Mouse (Mus musculus) heart, postnatal 0 days (tissue): ENCODE measurements at regions not wholly inside any gene's neighbourhood (a gene's known extent, or its start where the extent isn't known, plus 50 kb on each side); places are given as distances from the start of the nearest gene placed in this dataset.

Source experiments
- ATAC-seq: fragments of 200-750 bp; cut with Nextera tagmentation; 2 replicates; pipeline ENCODE4 v1.8.0; 2017; ENCODE audit warnings: low read depth, moderate number of reproducible peaks, moderate library complexity; ENCODE audit not compliant: insufficient read depth
- DNase-seq: peaks from one replicate; pipeline ENCODE4 v3.0.0-alpha.2; 2016; ENCODE audit warnings: low spot score
- H3K27ac ChIP-seq: fragments of 300-500 bp; sonication (generic); 2 replicates; pipeline ENCODE4 v1.5.1; 2014; ENCODE audit warnings: low read depth, mild to moderate bottlenecking
- H3K27me3 ChIP-seq: fragments of 300-500 bp; sonication (generic); 2 replicates; pipeline ENCODE4 v1.6.1; 2014; ENCODE audit warnings: low read length, mixed read lengths; ENCODE audit not compliant: control insufficient read depth, insufficient read depth
- H3K36me3 ChIP-seq: fragments of 300-500 bp; sonication (generic); replicated peaks from 2 replicates; pipeline ENCODE4 v1.6.1; 2014; ENCODE audit warnings: low read length, mixed read lengths; ENCODE audit not compliant: control insufficient read depth, insufficient read depth
- H3K4me1 ChIP-seq: fragments of 300-500 bp; sonication (generic); 2 replicates; pipeline ENCODE4 v1.6.1; 2014; ENCODE audit warnings: antibody characterized with exemption; ENCODE audit not compliant: control insufficient read depth, insufficient read depth
- H3K4me2 ChIP-seq: fragments of 300-500 bp; sonication (generic); 2 replicates; pipeline ENCODE4 v1.6.1; 2014; ENCODE audit warnings: low read depth, mild to moderate bottlenecking, low read length, moderate library complexity
- H3K4me3 ChIP-seq: fragments of 300-500 bp; sonication (generic); 2 replicates; pipeline ENCODE4 v1.5.1; 2014; ENCODE audit warnings: low read depth, low read length
- H3K9ac ChIP-seq: fragments of 300-500 bp; sonication (generic); replicated peaks from 2 replicates; pipeline ENCODE4 v1.6.1; 2014; ENCODE audit warnings: low read depth, low read length, mixed read lengths
- H3K9me3 ChIP-seq: fragments of 300-500 bp; sonication (generic); replicated peaks from 2 replicates; pipeline ENCODE4 v1.6.1; 2016; ENCODE audit warnings: low read length; ENCODE audit not compliant: control insufficient read depth
- CTCF ChIP-seq: IDR thresholded peaks from 2 replicates; pipeline ENCODE4 v1.5.1; 2016; ENCODE audit warnings: antibody characterized with exemption, control low read depth, low read depth
- EP300 ChIP-seq: IDR thresholded peaks from 2 replicates; pipeline ENCODE4 v1.6.1; 2016; ENCODE audit warnings: antibody characterized with exemption, low read depth
- WGBS: fragments of 180-500 bp; shearing (Covaris S2); extraction: QIAGEN DNeasy Blood & Tissue Kit; methylation state at CpG from one replicate; pipeline ENCODE4 v1.1.7; 2014; 5-methylcytosine and 5-hydroxymethylcytosine counted together

DNA sequence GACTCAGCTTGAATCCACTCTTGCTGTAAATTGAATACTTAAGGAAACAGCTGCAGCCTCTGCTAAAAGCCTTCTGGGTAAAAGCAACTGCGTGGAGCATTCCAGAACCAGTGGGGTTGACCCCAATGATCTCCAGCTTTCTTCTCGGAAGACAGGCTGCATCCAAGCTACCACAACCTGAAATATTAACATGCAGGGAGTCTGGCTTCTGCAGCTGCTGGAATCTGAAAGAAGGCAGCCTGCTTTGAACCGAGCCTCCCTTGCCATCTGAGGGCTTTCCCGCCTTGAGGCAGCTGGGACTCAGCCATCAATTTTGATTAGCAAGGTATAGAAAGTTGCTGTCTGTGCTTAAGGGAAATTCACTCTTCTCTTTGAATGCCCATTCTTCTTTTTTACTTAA is 261.6 kb upstream of the Adcy2 start:
- Histone ChIP-seq H3K4me2 (no peak overlapping the region), H3K36me3 (no peaks in the 10 kb centered on the region), H3K27ac (no peak overlapping the region), H3K9ac (no peak overlapping the region), H3K9me3 (no peaks in the 10 kb centered on the region), H3K27me3 (no peaks in the 10 kb centered on the region), H3K4me3 (no peak overlapping the region), H3K4me1 (no peaks in the 10 kb centered on the region)
- ATAC-seq (no peak), DNase-seq (no peak)
- 65% methylated on average over 4 of the region's 4 CpGs for WGBS
- TF ChIP-seq CTCF (no peak), EP300 (no peak)

DNA sequence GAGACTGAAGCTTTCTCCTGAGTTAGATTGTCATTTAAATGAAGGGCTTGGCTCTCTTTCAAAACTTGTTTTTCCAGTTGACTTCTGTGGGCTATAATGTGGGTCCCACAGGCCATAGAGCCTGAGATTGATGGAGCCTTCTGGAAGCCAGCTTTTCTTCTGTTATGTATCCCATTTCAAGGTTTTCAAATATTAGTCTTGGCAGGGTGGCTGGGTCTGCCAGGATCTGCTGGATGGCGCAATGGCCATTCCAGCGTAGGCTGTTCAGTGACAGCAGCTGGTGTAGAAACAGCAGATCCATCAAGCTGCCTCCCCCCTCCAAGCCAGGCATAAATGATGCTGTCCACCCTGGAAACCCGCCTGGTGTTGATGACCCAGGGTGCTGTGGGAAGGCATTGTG is 264.4 kb upstream of the Adcy2 start:
- no peak for TF ChIP-seq EP300
- no peak for TF ChIP-seq CTCF
- Histone ChIP-seq H3K9ac (no peak overlapping the region), H3K4me1 (no peaks in the 10 kb centered on the region), H3K27ac (no peak overlapping the region), H3K4me2 (no peak overlapping the region), H3K27me3 (no peaks in the 10 kb centered on the region), H3K9me3 (no peaks in the 10 kb centered on the region), H3K4me3 (no peak overlapping the region), H3K36me3 (no peaks in the 10 kb centered on the region)
- no peak for ATAC-seq
- no peak for DNase-seq
- WGBS, result 68% methylated on average over 3 of the region's 3 CpGs

DNA sequence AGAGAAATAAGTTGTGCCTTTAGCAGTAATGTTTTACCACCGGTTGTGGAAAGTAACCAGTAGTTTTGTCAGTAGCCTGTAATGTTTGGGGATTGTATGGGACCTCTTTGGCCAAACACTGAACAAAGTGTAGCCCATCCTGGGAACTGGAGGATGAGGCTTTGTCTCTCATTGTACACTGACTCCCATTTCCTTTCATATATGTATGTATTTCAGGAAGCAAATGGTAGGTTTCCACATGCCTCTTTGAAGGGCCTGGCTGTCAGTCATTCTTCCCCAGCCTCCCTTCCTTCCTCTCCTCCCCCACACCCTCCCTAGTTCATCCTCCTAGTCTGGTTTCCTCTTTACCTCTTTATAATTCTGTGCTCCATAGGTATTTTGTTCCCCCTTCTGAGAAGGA is 266.7 kb upstream of the Adcy2 start:
- Histone ChIP-seq H3K4me3 (no peak overlapping the region), H3K27ac (no peak overlapping the region), H3K4me1 (no peaks in the 10 kb centered on the region), H3K36me3 (no peaks in the 10 kb centered on the region), H3K9me3 (no peaks in the 10 kb centered on the region), H3K4me2 (no peak overlapping the region), H3K27me3 (no peaks in the 10 kb centered on the region), H3K9ac (no peak overlapping the region)
- no peak for TF ChIP-seq EP300
- TF ChIP-seq CTCF, result no peak
- DNase-seq, result no peak
- ATAC-seq, result no peak
- 59% methylated on average over 1 of the region's 1 CpGs for WGBS

DNA sequence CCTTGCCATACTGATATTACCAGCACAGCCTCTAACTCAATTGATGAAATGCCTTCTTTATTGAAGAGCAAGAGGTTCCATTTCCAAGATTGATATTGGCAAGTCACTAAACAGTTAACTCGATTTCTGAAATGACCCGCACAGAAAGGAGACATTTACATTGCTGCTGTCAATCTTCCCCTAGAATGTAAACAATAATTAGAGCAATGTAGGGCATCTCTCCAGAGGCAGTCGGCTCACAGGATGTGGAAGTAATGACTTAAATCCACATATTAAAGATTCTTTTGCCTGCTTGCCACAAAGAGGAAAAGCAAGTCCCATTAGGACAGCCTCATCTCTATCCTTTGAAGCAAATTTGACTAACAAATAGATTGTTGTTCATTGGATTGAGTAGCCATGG is 261.0 kb upstream of the Nsun2 start:
- H3K4me2 ChIP-seq, result no peak overlapping the region
- WGBS, result 57% methylated on average over 3 of the region's 3 CpGs
- no peaks in the 10 kb centered on the region for H3K36me3 ChIP-seq
- ATAC-seq (no peak), DNase-seq (no peak)
- no peak for TF ChIP-seq EP300
- TF ChIP-seq CTCF, result no peak
- no peaks in the 10 kb centered on the region for H3K27me3 ChIP-seq
- H3K4me3 ChIP-seq, result no peak overlapping the region
- no peak overlapping the region for H3K9ac ChIP-seq
- H3K4me1 ChIP-seq, result no peaks in the 10 kb centered on the region
- H3K9me3 ChIP-seq, result no peaks in the 10 kb centered on the region
- H3K27ac ChIP-seq, result no peak overlapping the region

DNA sequence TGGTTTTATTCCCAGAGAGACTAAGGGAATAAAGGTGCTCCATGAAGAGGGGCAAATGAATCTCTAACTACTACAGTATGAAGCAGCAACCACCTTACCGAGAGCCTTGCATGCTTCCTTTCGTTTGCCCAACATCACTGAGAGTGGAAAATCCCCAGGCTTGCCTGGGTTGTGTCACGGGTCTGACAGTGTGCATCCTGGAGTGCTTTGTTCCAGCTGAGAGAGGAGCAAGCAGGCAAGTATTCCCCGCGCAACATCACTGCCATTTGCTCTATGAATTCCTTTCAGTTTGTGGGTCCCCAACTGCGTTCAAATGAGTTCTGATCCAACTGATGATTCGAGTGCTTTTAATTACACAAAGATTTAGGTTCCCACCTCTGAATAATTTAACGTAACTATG is 253.9 kb upstream of the Nsun2 start:
- Histone ChIP-seq H3K9ac (no peak overlapping the region), H3K27me3 (no peaks in the 10 kb centered on the region), H3K4me2 (no peak overlapping the region), H3K36me3 (no peaks in the 10 kb centered on the region), H3K4me1 (no peaks in the 10 kb centered on the region), H3K4me3 (no peak overlapping the region), H3K27ac (no peak overlapping the region), H3K9me3 (no peaks in the 10 kb centered on the region)
- WGBS, result 66% methylated on average over 8 of the region's 8 CpGs
- TF ChIP-seq EP300 (no peak), CTCF (no peak)
- DNase-seq (no peak), ATAC-seq (no peak)

- Histone ChIP-seq H3K4me1 (no peaks in the 10 kb centered on the region), H3K4me3 (no peak overlapping the region), H3K9ac (no peak overlapping the region), H3K27ac (no peak overlapping the region), H3K27me3 (no peaks in the 10 kb centered on the region), H3K4me2 (no peak overlapping the region), H3K9me3 (peaks cover 4% of the 10 kb centered on the region; the same call in 1 of the 2 replicates), H3K36me3 (no peaks in the 10 kb centered on the region)
- WGBS, result 78% methylated on average over 1 of the region's 1 CpGs
- TF ChIP-seq EP300, result no peak
- no peak for TF ChIP-seq CTCF
- DNase-seq (no peak), ATAC-seq (no peak)
Measured at GRCm38 (mm10) chr13:69294483-69294882, 239.1 kb upstream of the Nsun2 start.
